Mouse (Mus musculus): ENCODE results near the gene Tenm2.

DNA sequence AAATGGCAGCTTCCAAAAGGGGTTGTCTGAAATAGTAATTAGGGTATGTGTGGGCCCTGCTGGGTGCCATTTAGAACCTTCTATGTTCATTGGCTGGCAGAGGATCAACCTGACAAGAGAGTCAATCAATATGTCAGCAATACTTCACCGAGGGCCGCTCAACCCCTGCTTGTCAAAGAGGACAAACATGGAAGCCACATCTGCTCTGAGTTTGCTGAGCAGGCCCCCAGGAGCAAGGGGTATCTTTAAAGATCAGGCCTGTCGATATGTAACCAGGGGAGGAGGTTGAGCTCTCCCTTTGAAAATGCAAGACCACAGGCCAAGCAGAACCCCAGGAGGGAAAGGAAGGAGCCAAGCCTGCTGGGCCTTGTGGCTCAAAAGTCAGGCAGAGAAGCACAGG, 1009.7 kb downstream of the Tenm2 start:
- no peak for TF ChIP-seq CTCF (IDR thresholded peaks at IDR 0.05; ENCODE audit: extremely low read depth, insufficient read length, insufficient replicate concordance, low read depth, low read length)
- no peak for TF ChIP-seq POLR2A (IDR thresholded peaks at IDR 0.05; ENCODE audit: low read depth, low read length)

Measured in small intestine, adult 2 months (tissue).